Mouse (Mus musculus): Measurements from ENCODE around the gene Rflnb.

The Rflnb gene

DNA sequence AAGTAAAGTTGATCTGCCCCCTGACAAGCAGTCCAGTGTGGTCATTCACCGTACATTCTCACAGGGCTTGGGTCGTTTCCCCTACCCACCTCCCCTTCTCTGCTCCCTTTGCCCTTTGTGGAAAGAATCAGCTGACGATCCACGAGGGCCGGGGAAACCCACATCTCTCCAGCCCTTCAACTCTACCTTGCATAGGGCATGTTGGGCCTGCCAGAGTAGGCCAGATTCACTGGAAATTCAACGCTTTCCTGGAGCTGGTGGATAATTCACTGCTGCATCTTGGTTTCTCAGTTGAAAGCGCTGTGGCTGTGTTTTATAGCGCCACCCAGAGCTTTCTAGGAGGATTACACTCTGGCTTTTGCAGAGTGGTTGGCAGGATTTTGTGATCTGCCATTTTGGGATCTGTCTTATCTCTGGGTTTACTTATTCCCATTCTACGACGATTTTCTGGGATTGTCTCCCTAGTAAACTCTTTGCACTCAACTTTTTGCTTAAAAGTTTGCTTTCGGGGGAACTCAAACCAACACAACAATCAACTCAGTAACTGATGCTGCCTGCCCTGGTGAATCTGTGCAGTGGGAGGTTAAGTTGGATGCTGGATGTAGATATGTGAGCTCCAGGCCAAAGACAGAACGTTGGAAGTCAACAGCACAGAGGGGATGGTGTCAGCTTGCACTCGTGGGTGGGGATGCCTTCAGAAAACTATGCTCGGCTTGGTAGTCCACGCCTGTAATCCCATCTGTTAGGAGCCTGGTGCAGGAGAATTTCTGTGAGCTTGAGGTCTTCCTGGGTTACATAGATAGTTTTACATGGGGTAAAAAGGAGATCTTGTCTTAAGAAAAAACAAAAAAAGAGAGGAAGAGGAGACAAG, 36.4 kb downstream of the Rflnb start:
- peak in 1 of 2 experiments; percentile 58 for DNase-seq (ENCODE audit: low spot score in 2 of 2)

DNA sequence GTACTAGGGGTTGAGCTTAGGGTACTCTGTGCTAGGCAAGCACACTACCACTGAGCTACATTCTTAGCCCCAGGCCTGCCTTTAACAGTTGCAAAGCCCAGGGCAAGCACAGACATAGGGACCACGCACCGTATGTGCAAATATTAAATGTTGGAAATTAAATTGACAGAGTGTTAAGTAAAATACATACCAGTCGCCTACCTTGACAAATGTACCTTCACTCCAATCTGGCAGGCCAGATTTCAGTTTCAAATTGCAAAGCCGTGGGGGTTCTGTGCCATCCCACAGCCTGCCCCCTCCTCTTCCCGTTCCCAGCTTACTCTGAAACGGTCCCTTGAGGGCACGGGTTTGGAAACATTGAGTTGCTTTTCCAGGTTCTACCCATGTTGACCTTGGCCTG, 41.6 kb downstream of the Rflnb start:
- DNase-seq (ENCODE audit: low spot score in 2 of 2), result no peak

DNA sequence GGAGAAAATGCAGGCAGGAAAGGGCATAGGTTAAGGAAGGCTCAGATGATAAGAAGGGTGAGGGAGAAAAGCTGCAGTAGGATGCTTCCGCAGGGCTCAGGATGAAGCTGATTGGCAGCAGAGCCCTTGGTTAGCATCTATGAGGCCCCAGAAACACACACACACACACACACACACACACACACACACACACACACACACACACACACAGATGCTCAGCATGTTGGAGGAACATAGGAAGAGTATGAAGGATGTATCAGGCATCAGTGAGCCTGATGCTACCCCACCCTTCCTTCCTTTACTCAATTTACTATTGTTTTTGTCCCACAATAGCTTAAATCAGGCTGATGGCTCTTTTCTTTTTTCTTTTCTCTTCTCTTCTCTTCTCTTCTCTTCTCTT, 43.0 kb downstream of the Rflnb start:
- no peak for DNase-seq (ENCODE audit: low spot score in 2 of 2)

DNA sequence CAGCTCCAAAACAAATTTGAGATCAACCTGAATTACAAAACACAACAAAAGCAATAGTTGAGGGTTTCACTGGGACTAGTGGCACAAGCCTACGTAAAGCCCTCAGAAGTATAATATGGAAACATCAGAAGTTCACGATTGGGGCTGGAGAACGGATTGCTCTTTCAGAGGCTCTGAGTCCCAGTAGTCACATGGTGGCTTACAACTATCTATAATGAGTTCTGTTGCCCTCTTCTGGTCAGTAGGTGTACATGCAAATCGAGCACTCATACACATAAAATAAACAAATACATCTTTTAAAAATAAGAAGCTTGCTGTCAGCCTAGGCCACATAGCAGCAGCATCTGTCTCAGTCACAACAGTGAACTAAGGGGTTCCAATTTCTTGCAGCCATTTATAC, 44.4 kb downstream of the Rflnb start:
- DNase-seq (ENCODE audit: low spot score in 2 of 2), result no peak

DNA sequence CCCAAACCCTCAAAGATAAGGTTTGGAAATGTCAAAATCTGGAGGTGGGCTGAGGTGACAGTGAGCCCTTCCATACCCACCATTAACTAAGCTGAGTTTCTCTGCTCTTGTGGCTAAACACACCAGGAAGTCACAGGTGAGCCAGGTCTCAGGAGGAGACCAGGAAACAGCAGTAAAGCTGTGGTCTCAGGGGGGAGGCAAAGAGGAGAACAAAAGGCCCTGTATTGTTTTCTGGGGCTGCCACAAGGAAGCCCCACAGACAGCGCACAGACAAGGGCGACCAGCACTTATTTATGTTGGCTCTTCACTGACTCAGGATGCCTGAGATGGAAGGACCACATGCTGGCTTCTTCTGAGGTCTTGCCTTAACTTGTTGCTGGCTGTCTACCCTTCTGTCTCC, 47.2 kb downstream of the Rflnb start:
- no peak for DNase-seq (ENCODE audit: low spot score in 2 of 2)

DNA sequence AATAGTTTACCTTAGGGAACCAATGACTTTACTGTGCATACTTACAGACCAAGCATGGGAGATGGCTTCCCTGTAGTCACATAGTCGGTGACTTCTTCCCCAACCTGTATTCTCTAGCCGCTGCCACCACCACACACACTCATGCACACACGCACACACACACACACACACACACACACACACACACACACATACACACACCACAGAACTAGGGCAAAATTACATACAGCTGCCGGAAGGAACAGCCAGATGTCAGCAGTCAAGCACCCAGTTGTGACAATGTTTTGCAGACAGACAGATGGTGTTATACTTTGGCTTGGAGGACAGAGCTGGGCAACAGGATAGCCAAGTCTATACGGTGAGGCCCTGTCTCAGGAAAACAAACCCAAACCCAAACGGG, 49.5 kb downstream of the Rflnb start:
- no peak for DNase-seq (ENCODE audit: low spot score in 2 of 2)

DNA sequence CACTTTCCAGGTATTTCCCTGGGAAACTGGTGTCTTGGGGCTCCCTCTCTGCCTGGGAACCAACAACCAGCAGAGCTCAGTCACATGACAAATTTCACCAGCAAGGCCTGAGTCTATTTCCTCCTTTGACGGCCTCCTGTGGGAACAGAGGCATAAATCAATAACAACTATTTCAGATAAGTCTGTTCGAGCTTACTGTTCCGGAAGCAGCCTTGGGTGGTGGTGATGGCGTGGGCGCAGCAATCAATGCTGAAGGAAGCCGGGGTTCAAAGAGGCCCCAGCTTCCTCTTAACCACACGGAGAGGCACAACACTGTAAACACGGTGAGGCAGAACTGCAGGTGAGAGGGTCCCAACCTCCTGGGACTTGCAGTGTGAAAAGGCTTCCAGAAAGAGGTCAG, 50.8 kb downstream of the Rflnb start:
- DNase-seq (ENCODE audit: low spot score in 2 of 2), result peak; percentile 60 to 72

DNA sequence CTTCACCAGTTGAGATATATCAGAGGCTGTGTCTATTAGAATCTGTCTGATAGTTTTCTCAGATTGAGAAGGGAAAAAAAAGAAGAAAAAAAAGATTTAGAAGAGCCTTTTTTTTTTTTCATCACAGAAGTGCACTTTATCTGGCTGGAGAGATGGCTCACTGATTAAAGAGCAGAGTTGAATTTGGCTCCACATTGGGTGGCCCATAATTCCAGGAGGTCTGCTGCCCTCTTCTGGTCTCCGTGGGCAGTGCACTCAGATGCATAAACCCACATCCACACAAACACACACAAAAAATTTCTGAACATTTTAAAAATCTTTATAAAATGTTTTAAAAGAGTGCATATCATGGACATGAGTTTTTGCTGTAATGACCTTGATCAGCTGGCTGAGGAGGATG, 53.6 kb downstream of the Rflnb start:
- DNase-seq (ENCODE audit: low spot score in 2 of 2), result no peak

DNA sequence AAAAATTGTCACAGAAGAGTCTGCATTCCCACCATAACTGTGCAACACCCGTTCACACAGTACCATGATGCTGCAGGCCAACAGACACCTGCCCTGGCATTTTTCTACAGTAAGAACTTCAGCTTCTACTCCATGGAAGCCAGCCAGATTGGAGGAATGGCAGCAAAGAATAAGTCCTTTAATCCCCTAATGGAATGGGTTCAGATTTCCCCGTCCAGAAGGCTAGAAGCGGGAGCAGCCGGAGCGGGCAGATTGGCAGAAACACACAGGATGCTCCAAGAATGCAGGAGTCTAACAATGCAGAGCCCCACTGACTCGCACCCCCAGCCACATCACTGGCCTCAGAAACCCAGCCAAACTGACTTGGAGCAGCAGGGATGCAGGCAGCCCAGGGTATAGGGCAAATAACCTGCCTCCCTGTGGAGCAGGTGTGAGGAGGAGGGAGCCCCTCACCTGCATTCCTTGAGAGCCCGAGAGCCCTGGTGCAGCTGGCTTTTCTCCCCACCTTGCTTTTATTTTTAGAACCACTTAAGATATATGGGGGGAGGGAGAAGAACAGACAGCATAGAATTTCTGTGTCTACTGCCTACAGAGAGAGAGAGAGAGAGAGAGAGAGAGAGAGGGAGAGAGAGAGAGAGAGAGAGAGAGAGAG, 54.5 kb downstream of the Rflnb start:
- DNase-seq (ENCODE audit: low spot score in 2 of 2), result no peak

DNA sequence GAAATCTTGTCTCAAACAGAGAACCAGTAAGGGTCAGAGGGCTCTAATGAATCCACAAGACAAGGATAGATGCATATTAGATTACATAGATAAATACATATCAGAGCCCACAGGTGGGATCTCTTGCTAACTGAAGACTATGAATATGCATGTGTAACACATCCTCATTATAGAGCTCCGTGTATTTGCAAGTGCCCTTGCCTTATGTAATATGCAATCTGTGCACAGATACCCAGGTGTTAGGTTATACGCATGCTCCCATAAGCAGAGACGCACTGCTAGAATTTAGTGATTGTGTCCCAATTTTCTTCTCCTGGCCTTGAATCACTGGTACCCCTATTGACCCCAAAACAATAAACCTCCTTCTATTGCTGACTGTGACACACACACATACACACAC, 55.4 kb downstream of the Rflnb start:
- no peak for DNase-seq (ENCODE audit: low spot score in 2 of 2)

DNA sequence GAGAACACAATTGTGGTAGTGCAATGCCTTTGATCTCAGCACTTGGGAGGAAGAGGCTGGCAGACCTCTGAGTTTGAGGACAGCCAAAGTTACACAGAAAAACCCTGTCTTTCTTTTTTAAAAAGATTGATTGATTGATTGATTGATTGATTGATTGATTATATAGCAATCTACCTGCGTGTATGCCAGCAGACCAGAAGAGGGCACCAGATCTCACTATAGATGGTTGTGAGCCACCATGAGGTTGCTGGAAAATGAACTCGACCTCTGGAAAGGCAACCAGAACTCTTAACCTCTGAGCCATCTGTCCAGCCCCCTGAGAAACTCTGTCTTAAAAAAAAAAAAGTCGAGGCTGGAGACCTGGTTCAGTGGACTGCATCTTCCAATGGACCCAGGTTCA, 57.0 kb downstream of the Rflnb start:
- DNase-seq (ENCODE audit: low spot score in 2 of 2), result no peak
